Mouse (Mus musculus): ENCODE measurements around the gene Eaf2. TPM values are rescaled to one million over a fixed set of nuclear protein-coding genes. Genes with fewer than 3 reads are reported as not detected.
A peak's percentile ranks its signal among the peaks of the same experiment; 100 is the strongest.

Gene Eaf2
- polyA plus RNA-seq, 2 experiments from 2014 or later = 1.4 to 2.5 TPM

- ATAC-seq = no peak
Observed at GRCm38 (mm10) chr16:36828820-36829219, 46.0 kb downstream of the Eaf2 start.

DNA sequence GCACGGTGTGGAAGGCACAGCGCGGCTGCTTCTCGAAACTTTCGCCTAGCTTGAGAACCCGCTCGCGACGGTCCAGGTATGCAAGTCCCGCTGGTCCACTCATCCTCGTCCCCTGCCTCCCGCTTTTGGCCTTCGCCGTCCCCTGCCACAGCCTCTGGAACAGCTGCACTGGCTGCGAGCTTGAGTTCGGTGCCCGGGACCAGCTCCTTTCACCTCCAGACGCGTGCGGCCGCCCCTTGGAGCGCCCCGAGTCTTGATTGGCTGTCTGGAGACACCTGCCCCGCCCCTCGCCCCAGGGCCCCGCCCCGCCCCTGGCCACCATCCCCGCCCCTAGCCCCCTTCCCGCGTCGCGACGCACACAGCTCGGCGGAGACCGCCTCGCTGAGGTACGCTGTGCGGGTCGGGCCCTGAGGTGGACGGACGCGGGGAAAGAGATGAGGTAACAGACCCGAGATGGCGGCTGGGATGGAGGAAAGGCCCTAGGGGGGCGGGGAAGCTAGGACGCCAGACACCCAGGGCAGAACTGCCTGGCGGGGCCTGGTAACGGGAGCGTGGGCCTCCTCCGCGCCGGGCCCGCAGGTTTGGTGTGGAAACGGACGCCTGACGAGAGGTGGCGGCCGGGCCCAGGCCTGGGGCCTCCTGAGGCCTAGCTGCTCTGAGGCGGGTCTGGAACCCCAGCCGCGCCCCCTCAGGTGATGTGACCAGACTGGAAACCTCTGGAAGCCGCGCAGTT is 46.6 kb downstream of the Eaf2 start, which contains the start of gene Iqcb1:
Iqcb1 (plus strand) TSS at position 332 of the 733 bp plus-strand sequence.
- ATAC-seq = peak; percentile 94

DNA sequence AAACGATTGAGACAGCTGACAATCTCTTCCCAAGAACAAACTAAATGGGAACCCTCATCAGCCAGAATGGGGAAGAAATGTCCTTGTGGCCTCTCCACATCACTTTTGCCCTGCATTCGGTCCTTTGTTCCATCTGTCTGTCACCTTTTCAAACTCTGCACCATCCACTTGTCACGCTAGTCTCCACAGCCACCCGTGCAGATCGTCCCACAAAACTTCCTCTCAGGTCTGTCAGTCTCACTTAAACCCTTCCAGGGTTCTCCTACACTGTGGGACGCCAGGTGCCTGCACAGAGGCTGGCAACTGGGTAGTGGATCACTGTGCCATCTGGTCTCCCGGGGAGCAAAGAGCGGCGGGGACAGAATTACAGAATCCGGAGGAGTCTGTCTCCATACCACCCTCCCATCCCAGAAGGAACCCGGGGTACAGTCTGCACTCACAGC is 47.2 kb downstream of the Eaf2 start:
- ATAC-seq = peak; percentile 19

- no peak for ATAC-seq
Observed at GRCm38 (mm10) chr16:36821474-36821873, 53.3 kb downstream of the Eaf2 start.

DNA sequence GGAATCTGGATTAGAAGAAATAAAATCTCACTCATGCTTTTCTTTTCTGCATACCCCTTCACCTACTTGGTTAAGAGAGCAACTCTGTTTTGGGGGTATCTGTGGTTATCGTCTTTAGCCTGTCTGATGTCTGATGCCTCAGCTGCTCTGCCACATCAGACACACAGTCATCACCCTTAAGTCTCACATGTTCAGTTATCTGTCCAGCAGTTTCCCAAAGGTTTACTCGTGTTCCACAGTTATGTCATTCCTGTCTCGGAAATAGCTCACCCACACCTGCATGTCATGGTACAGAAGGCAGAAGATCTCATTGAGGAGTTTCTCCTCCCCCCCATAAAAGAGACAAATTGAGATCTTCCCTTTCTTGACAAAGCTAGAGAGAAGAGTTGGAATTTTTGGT is 54.1 kb downstream of the Eaf2 start:
- ATAC-seq = no peak

DNA sequence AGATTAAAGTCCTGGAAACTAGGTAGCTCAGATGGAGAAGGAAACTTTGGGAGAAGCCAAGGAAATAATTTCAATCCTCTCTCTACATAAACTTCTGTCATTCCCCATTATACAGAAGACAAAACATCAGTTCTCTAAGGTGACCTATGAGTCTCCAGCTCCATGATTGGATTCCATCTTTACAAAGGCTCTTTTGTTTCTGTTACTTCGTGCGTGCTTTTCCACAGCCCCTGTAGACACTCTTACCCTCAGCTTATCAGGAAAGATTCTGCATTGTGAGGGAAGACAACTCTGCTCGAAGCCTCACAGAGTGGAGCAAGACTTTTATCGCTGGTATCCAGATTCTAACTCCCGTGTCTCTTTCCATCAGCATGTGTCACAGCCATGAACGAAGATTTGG is 54.8 kb downstream of the Eaf2 start:
- no peak for ATAC-seq

DNA sequence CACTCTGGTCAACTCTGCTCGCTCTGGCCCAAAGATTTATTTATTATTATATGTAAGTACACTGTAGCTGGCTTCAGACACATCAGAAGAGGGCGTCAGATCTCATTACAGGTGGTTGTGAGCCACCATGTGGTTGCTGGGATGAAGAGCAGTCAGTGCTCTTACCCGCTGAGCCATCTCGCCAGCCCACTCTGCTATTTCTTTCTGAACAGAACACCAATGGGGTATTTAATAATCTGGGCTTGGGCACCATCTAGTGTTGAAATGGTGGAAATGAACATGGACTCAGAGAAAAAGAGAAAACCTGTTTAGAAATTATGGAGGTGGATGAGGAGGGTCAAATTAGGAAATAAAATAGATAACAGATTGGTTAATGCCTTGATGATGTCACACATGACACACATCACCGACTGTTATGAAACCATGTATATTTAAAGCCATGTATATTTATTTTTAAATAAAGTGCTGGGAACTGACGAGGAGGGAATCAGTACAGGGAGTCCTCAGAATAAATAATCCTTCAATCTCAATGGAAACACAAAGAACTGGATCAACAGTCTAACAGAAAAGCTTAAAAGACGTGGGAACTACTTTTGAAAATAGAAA is 57.4 kb downstream of the Eaf2 start:
- ATAC-seq = peak; percentile 99

- ATAC-seq = no peak
Observed at GRCm38 (mm10) chr16:36816916-36817315, 57.9 kb downstream of the Eaf2 start.

DNA sequence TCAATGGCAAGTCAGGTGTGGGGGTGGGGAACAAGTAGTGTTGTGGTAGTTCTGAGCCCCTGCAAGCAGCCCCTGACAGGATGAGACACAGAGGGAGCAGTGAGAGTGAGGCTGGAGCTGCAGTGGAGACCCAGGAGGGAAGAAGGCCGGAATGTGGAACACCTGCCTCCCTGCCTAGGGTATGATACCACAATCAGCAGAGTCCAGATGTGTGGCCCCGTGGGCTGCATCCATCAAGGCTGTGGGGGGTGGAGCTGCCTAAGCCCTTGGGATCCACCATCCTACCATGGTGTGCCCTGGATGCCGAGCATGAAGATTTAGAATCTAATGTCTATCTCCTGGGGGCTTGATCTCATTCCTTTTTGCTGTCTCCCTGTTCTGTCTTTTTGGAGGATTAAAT is 61.1 kb downstream of the Eaf2 start:
- no peak for ATAC-seq

GRCm38 (mm10) chr16:36808616-36809015 is 66.2 kb downstream of the Eaf2 start:
- no peak for ATAC-seq

- ATAC-seq = no peak
Observed at GRCm38 (mm10) chr16:36802361-36802760, 72.4 kb downstream of the Eaf2 start.

DNA sequence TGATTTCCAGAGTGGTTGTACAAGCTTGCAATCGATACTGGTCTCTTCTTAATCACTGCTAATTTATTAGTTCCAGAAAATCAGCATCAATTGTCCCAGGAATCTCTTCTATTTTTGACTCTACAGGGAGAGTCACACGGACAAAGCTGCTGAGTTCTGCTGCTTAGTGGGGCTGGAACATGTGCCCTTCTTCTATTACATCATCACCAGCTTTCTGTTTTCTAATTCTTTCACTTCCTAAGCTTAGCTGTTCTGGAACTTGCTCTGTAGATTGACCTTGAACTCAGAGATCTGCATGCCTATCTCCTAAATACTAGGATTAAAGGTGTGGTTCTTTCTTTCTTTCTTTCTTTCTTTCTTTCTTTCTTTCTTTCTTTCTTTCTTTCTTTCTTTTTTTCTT is 76.5 kb downstream of the Eaf2 start:
- ATAC-seq = no peak

DNA sequence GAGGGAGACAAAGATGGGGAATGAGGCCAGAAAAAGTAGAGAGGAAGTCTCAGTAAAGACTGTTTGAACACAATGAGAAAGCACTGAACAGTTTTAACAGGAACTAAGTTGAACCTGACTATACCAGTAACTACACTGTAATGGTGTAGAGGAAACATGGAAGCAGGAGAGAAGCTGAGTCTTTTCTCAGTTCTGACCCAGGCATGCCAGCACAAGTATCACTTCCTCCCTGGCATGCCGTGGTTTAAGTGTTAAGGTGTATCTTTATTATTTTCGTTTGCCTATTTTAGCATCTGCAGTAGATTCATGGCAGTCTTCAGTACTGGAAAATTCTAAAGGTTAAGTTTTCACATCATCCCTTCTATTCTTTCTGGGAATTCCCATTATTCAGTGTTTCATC is 79.8 kb downstream of the Eaf2 start:
- ATAC-seq = no peak

DNA sequence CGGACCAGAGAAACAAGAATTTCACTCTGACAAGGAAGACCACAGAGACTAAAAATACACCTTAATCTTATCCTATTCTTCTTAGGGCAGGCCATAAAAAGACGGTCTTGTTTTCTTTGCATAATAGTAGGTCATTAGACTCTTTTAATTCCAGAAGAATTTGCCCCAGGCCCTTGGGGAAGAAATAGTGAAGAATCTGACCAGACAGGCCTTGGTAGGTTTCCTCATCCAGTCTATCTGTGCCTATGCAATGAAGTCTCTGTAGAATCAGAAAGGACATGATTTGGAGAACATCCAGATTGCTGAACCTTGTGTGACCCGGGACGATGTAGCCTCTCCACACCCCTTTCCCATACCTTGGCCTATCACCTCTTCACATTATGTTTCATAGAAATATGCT is 84.6 kb downstream of the Eaf2 start:
- no peak for ATAC-seq

DNA sequence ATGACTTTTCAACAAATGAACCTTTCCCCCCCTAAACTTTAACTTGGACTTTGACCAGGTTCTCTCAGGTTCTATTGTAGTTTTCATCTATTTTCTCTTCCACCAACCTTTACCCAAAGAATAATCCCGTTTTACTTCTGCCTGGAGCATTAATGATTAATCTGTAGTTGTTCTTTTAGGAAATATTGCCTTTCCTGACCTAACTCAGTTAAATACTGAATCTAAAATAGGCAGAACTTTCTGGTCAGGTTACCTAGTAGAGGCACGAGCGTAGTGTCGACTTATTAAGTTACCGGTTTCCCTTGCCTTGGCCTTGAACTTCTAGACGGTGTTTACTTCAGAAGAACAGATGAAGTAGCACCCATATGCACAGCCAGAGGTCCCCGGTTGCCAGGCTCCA is 88.3 kb downstream of the Eaf2 start:
- no peak for ATAC-seq

DNA sequence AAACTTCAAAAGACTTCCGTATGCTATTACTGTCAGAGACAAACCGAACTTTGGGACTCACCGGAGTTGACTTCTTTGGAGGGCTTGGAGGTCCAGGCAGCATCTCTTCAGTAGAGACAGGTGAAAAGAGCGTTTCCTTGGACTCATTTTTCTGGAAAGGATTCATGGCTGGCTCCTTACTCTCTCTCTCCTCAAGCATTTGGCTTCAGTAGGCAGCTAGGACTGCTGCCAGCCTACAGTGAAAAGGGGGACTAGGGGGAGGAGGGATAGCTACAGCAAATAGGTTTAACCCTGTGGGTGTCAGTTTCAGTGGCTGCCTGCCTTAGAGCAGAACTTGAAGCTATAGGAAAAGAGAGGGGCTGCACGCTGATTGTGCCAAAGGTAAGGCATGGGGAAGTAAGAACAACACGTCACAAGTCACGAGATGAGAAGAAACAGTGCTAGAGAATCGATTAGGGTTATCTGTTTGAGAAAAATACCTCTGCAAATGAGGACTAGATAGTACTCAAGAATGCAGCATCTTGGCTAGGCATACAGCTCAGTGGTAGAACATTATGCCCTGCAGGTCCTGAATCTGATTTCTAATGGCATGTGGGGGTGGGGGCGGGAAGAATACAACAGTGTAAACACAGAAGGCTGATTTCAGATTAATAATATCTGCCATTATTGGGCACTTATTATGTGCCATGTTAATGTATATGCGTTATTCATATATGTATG is 90.0 kb downstream of the Eaf2 start, which contains the start of gene Slc15a2:
Slc15a2 (minus strand) TSS at position 369 of the 720 bp plus-strand sequence.
- no peak for ATAC-seq

DNA sequence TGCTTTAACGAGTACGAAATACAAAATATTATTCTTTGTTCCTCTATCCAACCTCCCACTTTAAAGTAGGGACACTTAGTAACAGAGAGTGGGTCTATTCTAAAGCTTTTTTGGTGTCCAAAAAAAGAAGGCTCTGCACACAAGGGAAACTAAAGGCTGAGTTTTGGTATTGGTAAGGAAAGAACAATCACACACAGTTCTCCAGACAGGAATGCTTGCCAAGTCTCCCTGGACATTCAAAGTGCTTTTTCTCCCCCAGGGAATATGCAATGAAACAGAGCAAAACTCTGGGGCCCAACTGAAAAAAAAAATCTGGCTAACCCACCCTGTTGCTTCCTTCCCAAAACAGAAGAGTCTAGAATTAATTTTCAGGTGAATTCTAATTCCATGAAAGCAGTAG is 90.7 kb downstream of the Eaf2 start:
- ATAC-seq = no peak

DNA sequence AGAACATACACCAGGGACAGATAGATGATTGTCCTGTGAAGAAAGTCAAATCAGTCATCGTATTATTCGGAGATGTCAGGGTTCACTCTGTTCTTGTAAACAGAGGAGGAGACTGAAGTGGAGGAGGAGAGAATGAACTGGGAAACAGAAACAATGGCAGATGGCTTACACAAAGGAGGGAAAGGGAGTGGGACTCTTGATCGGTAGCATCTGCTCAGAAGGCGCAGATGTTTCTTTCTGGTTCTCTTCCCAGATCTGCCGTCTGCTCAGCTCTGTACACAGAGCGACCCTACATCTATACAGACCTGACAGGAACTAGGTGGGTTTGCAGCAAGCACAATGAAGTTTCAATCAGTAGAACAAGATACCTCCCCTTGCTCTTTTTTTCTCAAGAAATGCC is 99.1 kb downstream of the Eaf2 start:
- ATAC-seq = no peak

- no peak for ATAC-seq
Observed at GRCm38 (mm10) chr16:36772996-36773395, 101.8 kb downstream of the Eaf2 start.

DNA sequence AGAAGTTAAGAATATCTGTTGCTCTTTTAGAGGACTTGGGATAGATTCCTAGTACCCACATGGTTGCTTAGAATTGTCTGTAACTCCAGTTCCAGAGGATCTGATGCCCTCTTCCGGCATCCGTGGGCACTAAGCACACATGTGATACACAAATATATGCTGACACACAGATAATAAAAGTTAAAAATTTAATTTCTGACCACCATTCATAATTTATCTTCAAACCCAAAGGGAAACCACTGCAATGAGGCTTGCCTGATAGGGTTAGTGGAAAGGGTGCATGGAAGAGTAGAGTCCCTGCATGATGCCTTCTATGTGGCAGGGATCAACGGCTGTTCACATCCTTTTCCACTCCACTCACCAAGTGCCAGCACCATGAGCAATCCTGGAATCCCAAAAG is 103.1 kb downstream of the Eaf2 start:
- ATAC-seq = no peak

- ATAC-seq = no peak
Observed at GRCm38 (mm10) chr16:36771244-36771643, 103.6 kb downstream of the Eaf2 start.

- no peak for ATAC-seq
Observed at GRCm38 (mm10) chr16:36770830-36771229, 104.0 kb downstream of the Eaf2 start.

DNA sequence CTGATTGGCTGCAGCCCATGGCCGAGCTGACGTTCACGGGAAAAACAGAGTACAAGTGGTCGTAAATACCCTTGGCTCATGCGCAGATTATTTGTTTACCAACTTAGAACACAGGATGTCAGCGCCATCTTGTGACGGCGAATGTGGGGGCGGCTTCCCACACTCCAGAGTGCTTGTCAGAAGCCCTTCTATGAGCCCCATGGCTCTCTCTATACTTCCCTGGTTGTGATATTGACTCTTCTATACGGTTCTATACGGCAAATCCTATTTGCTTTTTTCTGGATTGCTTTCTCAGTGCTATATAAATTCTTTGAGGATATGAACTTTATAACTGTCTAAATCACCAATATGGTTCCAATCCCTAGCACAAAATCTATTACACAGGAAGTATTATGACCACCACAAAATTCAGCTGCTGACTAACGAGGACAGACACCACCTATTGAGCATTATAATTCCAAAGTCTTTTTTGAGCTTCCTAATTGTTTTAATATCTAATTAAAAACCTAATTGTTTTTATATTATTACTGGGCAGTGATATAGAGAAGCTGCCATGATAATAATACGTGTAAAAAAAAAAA is 104.5 kb downstream of the Eaf2 start:
- ATAC-seq = peak; percentile 94

Measured in activated CD4-positive, CD25-positive, alpha-beta regulatory T cell, adult 4 months (primary cell).